In the genomic region with DNA sequence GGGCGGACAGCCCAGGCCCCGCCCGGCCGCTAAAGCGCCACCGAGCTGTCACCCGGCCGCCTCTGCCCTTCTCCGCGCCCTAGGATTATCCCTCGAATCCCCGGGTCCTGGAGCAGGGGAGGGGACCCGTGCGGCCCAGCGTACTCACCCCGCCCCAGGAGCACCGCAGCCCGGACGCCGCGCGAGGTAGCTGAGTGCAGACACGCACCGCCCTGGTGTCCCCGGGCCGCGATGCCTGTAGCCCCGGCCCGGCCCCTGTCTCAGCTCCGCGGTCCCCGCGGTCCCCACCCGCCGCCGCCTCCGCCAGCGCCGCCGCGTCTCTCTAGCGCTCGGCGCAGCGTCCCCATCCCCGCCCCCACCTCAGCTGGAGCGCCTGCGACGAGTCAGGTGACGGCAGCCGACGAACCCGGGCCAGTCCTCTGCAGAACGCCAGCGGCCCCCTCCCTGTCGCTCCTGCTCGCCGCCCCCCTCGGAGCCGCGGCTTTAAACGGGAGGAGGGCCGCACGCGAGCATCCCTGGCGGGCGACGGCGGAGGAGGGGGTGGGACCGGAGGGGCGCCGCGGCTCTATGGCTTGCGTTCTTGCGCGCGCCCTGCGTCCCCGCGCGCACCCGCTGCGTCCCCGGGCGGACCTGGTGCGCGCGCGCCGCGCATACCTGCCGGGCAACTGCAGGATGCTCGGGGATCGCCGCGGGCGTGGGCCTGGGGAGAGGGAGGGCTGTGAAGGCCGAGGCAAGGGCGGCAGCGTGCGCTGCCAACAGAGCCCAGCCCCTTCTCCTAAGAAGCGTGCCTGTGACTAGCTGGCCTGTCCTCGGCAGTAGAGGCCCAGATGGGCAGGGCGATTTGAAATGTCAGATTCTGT, we compare ENCODE assay signal across 8 mouse cellular contexts. TPM values are rescaled to one million over a fixed set of nuclear protein-coding genes. Genes with fewer than 3 reads are reported as not detected.
A peak's percentile ranks its signal among the peaks of the same experiment; 100 is the strongest.
DNase-seq lines count a peak whose midpoint lies in the region; ATAC-seq lines count a peak whose summit lies in the region.

A gene (minus strand): TSS at position 542 of the 860 bp plus-strand sequence.

- H3K27me3 ChIP-seq in megakaryocyte, embryonic 14.5 days (replicated peaks), result peaks cover 46% of the 10 kb centered on the region
- peaks cover 33% of the 10 kb centered on the region for H3K27me3 ChIP-seq in kidney, embryonic 16.5 days (ENCODE audit: insufficient read depth, low read length)

- under 1% methylated on average over 84 of the region's 104 CpGs for WGBS in kidney, embryonic 16.5 days

- peak within 1 kb of the TSS; percentile 70 for H3K9ac ChIP-seq in kidney, embryonic 16.5 days (replicated peaks; ENCODE audit: low read length)

- H3K36me3 ChIP-seq in megakaryocyte, embryonic 14.5 days (replicated peaks; ENCODE audit: low read length), result no peaks in the 10 kb centered on the region
- no peaks in the 10 kb centered on the region for H3K36me3 ChIP-seq in kidney, embryonic 16.5 days (ENCODE audit: insufficient read depth, low read length)

- no peak for ATAC-seq in megakaryocyte, adult 5-6 weeks (ENCODE audit: poor library complexity, severe bottlenecking)
- ATAC-seq in kidney, embryonic 16.5 days (ENCODE audit: low FRiP score, low TSS enrichment), result peak; percentile 85

- peak within 1 kb of the TSS; percentile 79 for H3K4me3 ChIP-seq in megakaryocyte, embryonic 14.5 days (replicated peaks)
- peak within 1 kb of the TSS; percentile 68 for H3K4me3 ChIP-seq in kidney, embryonic 16.5 days (ENCODE audit: low read length)

- peak; percentile 86 to 92 for DNase-seq in cerebellum, postnatal 36 days
- DNase-seq in frontal cortex, postnatal 36 days (ENCODE audit: low spot score in 2 of 2), result peak; percentile 88
- peak; percentile 30 for DNase-seq in liver
- DNase-seq in retina, postnatal 7 days (ENCODE audit: low read depth, low spot score), result peak; percentile 86
- DNase-seq in B cell, adult 2 months, result no peak

- no peak within 1 kb of the TSS for H3K27ac ChIP-seq in kidney, embryonic 16.5 days (ENCODE audit: low read length)

- H3K9me3 ChIP-seq in megakaryocyte, embryonic 14.5 days, result peaks cover 11% of the 10 kb centered on the region
- no peaks in the 10 kb centered on the region for H3K9me3 ChIP-seq in kidney, embryonic 16.5 days (ENCODE audit: low read length)

- peak within 1 kb of the TSS; percentile 96 for H3K4me2 ChIP-seq in kidney, embryonic 16.5 days (replicated peaks; ENCODE audit: low read depth, low read length)

- H3K4me1 ChIP-seq in megakaryocyte, embryonic 14.5 days, result peaks cover 14% of the 10 kb centered on the region
- H3K4me1 ChIP-seq in kidney, embryonic 16.5 days (ENCODE audit: insufficient read depth, low read length), result peaks cover 10% of the 10 kb centered on the region; the same call in 1 of the 2 replicates

RNA-seq across cellular contexts. Expression of the gene that starts here (rescaled TPM):
- polyA plus RNA-seq in megakaryocyte, embryonic 14.5 days (2012; ENCODE audit: insufficient read depth, low replicate concordance), result not detected in 2 replicates
- total RNA-seq in megakaryocyte, adult 5-6 weeks (2015), result not detected in 2 replicates
- total RNA-seq in megakaryocyte, adult 5-6 weeks (2017), result not detected in 2 replicates
- polyA plus RNA-seq in kidney, embryonic 16.5 days (2015; fragmentation: Nextera tagmentation; extraction: Ambion mirVana), result 18.4 and 20.1 TPM in 2 replicates

Comparison
In these comparisons a context has a peak if more than half of its experiments do, and no peak if none do; other contexts are left out.
1. RNA of the gene that starts here (polyA plus RNA-seq): 18.4 to 20.1 TPM in kidney, embryonic 16.5 days; not detected in megakaryocyte, embryonic 14.5 days; every median in the first group is over 10 times any median in the second.
2. DNase-seq: peak in cerebellum, postnatal 36 days (2 of 2), frontal cortex, postnatal 36 days (2 of 2), liver (single experiment) and retina, postnatal 7 days (single experiment); none in B cell, adult 2 months (0 of 2).